Mouse (Mus musculus) leukemia stem cell, adult 10-12 weeks (primary cell): ENCODE data around the gene N4bp1. TPM values are rescaled to one million over a fixed set of nuclear protein-coding genes. Genes with fewer than 3 reads are reported as not detected.

Source experiments
- polyA plus RNA-seq: library from polyadenylated mRNA; stranded (reverse); fragments of >175 nt; gene quantifications from 2 replicates; pipeline ENCODE4 v1.2.3, GENCODE M21; 2012; ENCODE audit warnings: low replicate concordance

The N4bp1 gene
- polyA plus RNA-seq: 6.0 and 25.6 TPM in 2 replicates

DNA sequence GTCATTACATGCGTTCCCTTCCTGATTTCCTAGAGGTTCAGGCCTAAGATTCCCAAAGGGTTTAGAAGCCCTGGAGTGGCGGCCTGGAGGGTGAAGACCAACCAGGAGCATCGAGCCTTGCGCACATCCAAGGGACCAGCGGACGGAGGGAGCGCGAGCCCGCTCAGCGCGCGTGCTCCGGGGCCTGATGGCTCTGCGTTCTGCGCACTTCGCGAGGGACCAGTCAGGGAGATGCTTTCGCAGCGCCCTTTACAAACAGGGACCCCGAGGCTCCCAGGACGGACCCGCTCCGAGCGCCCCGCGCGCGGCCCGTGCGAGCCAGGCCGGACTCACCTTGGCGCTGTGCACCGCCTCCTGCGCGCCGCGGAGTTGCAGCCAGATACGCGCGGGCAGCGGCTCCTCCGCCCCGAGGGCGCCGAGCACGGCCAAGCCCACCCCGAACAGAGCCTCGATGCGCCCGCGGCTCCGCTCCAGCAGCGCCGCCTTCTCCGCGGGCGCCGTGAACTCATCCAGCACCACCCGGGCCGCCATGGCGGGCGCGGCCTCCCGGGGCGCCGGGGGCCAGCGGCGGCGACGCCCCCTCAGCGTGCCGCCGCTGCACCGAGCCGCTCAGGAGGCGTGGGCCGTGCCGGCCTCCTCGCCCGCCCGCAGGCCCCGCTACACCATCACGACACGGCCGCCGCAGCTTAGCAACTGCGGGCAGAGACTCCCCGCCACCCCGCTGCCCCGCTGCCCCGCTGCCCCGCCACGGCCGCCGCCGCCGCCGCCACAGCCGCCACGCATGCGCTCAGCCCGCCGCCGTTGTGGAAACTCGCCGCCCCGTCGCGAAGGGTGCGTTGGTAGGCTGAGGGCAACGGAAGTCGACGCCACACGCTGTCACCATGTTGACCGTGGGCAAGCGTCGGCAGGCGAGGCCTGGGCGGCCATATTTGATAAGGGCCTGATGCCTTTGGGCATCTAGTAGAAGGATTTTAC is at the start of gene N4bp1:
N4bp1 (minus strand) TSS at position 770 of the 975 bp plus-strand sequence.

Other genes starting within 250 kb of the N4bp1 start
- 0.55 and 4.4 TPM in 2 replicates for gene Gm10638, start 139.6 kb downstream of the N4bp1 start, polyA plus RNA-seq
- 6.5 and 8.6 TPM in 2 replicates for gene Siah1a, start 139.3 kb downstream of the N4bp1 start, polyA plus RNA-seq